ENCODE assay signal across 8 mouse cellular contexts in the genomic region with DNA sequence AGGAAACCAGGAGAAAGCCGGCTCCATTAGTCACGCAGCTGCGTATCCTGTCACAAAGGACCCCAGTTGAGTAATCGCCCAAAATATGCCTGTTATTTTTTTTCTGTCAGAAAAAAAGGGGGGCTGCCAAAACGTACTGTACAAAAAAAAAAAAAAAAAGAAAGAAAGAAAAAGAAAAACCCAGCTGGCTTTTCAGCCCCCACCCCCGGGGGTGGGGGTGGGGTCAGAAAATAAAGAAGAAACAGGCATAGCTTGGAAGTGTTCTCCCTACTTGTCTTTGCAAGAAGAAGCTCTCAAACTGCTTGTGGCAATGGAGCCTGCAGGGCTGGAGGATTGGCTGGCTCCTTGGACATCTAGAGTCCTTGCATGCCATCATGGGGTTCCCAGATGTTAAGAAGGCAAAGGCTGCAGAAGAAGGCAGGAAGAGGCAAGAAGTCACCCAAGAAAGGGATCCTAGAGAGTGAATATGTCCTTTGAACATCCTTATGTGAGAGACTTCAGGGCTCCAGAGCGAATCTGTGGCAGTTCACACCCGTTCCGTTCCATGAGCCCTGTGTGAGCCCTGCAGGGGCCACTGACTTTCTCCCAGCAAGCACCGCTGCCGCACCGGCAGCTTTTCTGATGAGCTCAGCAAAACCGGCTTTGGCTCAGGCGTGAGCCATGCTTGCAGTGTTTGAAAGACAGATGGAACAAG.
DNase-seq lines count a peak whose midpoint lies in the region; ATAC-seq lines count a peak whose summit lies in the region.

No protein-coding gene starts in this region.

- H3K36me3 ChIP-seq in forebrain, embryonic 14.5 days (ENCODE audit: control insufficient read depth, insufficient read depth, low read length): no peaks in the 10 kb centered on the region
- no peaks in the 10 kb centered on the region for H3K36me3 ChIP-seq in hindbrain, embryonic 14.5 days (replicated peaks; ENCODE audit: control insufficient read depth, insufficient read depth)

- peak overlapping the region; percentile 29; the same call in 1 of the 2 replicates for H3K27ac ChIP-seq in forebrain, embryonic 14.5 days (ENCODE audit: low read depth, low read length)
- H3K27ac ChIP-seq in hindbrain, embryonic 14.5 days: peak overlapping the region; percentile 75

- 21% methylated on average over 14 of the region's 14 CpGs for WGBS in forebrain, embryonic 14.5 days
- WGBS in hindbrain, embryonic 14.5 days: 14% methylated on average over 14 of the region's 14 CpGs

- ATAC-seq in CD4-positive, CD25-positive, alpha-beta regulatory T cell, adult 4 months: peak; percentile 81
- peak; percentile 61 for ATAC-seq in forebrain, embryonic 14.5 days
- ATAC-seq in hindbrain, embryonic 14.5 days (ENCODE audit: low FRiP score): peak; percentile 74

- peak; percentile 53 for DNase-seq in adrenal gland, postnatal 10 days
- DNase-seq in forebrain, embryonic 14.5 days (ENCODE audit: low spot score): peak; percentile 67
- DNase-seq in hindbrain, embryonic 14.5 days (ENCODE audit: low spot score): peak; percentile 71
- DNase-seq in layer of hippocampus, postnatal 10 days (ENCODE audit: low spot score in 2 of 2): peak; percentile 48 to 53
- DNase-seq in lung, postnatal 14 days: peak; percentile 32
- DNase-seq in right cerebral cortex, adult 18-20 months: peak; percentile 64
- no peak for DNase-seq in cerebellum, adult 8-10 months

- no peaks in the 10 kb centered on the region for H3K9me3 ChIP-seq in forebrain, embryonic 14.5 days (replicated peaks; ENCODE audit: control insufficient read depth, low read length)
- H3K9me3 ChIP-seq in hindbrain, embryonic 14.5 days (ENCODE audit: control insufficient read depth, low read length): no peaks in the 10 kb centered on the region

- peak overlapping the region; percentile 30; the same call in 1 of the 2 replicates for H3K4me2 ChIP-seq in forebrain, embryonic 14.5 days (ENCODE audit: low read length)
- H3K4me2 ChIP-seq in hindbrain, embryonic 14.5 days (replicated peaks): peak overlapping the region; percentile 36

- H3K27me3 ChIP-seq in forebrain, embryonic 14.5 days (replicated peaks; ENCODE audit: control insufficient read depth, insufficient read depth, low read length): no peaks in the 10 kb centered on the region
- no peaks in the 10 kb centered on the region for H3K27me3 ChIP-seq in hindbrain, embryonic 14.5 days (ENCODE audit: control insufficient read depth, insufficient read depth, low read length)

- H3K4me1 ChIP-seq in forebrain, embryonic 14.5 days (ENCODE audit: control insufficient read depth, insufficient read depth, low read length): peaks cover 8% of the 10 kb centered on the region; the same call in 1 of the 2 replicates
- H3K4me1 ChIP-seq in hindbrain, embryonic 14.5 days (replicated peaks; ENCODE audit: control insufficient read depth, insufficient read depth, low read length): peaks cover 13% of the 10 kb centered on the region

- no peak overlapping the region for H3K9ac ChIP-seq in forebrain, embryonic 14.5 days (ENCODE audit: low read length)
- H3K9ac ChIP-seq in hindbrain, embryonic 14.5 days: peak overlapping the region; percentile 1; the same call in 1 of the 2 replicates

- H3K4me3 ChIP-seq in forebrain, embryonic 14.5 days (ENCODE audit: low read depth, low read length): no peak overlapping the region
- H3K4me3 ChIP-seq in hindbrain, embryonic 14.5 days (replicated peaks; ENCODE audit: low read length): 0 out of 2 replicates have a peak overlapping the region, but pooled peaks have one; percentile 6
